Mouse (Mus musculus): ENCODE data around the gene Dctd. TPM values are rescaled to one million over a fixed set of nuclear protein-coding genes. Genes with fewer than 3 reads are reported as not detected.

Gene Dctd
- polyA plus RNA-seq (2014; fragmentation: Nextera tagmentation; extraction: Ambion mirVana): 13.5 and 14.2 TPM in 2 replicates

- WGBS: 87% methylated on average over 12 of the region's 12 CpGs
- H3K27ac ChIP-seq (ENCODE audit: low read depth, low read length): no peak within 1 kb of the TSS
- DNase-seq (ENCODE audit: low spot score): no peak
- H3K27me3 ChIP-seq (replicated peaks; ENCODE audit: control insufficient read depth, insufficient read depth, low read length): no peaks in the 10 kb centered on the region
- H3K4me1 ChIP-seq (ENCODE audit: control insufficient read depth, insufficient read depth, low read length): peaks cover 3% of the 10 kb centered on the region; the same call in 1 of the 2 replicates
- H3K9ac ChIP-seq (ENCODE audit: low read length): peak within 1 kb of the TSS; percentile 57; the same call in 1 of the 2 replicates
- ATAC-seq: no peak
- peak within 1 kb of the TSS; percentile 44 for H3K4me2 ChIP-seq (ENCODE audit: low read length)
- no peak within 1 kb of the TSS; the same call in 1 of the 2 replicates for H3K4me3 ChIP-seq (ENCODE audit: low read depth, low read length)
- no peaks in the 10 kb centered on the region for H3K9me3 ChIP-seq (replicated peaks; ENCODE audit: control insufficient read depth, low read length)
- H3K36me3 ChIP-seq (ENCODE audit: control insufficient read depth, insufficient read depth, low read length): no peaks in the 10 kb centered on the region
Measured at GRCm38 (mm10) chr8:48098792-48099191, at the start of gene Dctd. TSS of gene Dctd (plus strand) at chr8:48099092.

GRCm38 (mm10) chr8:48053611-48054010 lies 45.3 kb upstream of the Dctd start:
- ATAC-seq (no peak), DNase-seq (ENCODE audit: low spot score) (no peak)
- no peak overlapping the region for H3K4me2 ChIP-seq (ENCODE audit: low read length)
- H3K9me3 ChIP-seq (replicated peaks; ENCODE audit: control insufficient read depth, low read length): no peaks in the 10 kb centered on the region
- H3K27me3 ChIP-seq (replicated peaks; ENCODE audit: control insufficient read depth, insufficient read depth, low read length): no peaks in the 10 kb centered on the region
- no peak overlapping the region for H3K4me3 ChIP-seq (ENCODE audit: low read depth, low read length)
- no peaks in the 10 kb centered on the region for H3K4me1 ChIP-seq (ENCODE audit: control insufficient read depth, insufficient read depth, low read length)
- no peak overlapping the region for H3K9ac ChIP-seq (ENCODE audit: low read length)
- no peaks in the 10 kb centered on the region for H3K36me3 ChIP-seq (ENCODE audit: control insufficient read depth, insufficient read depth, low read length)
- no peak overlapping the region for H3K27ac ChIP-seq (ENCODE audit: low read depth, low read length)
- 92% methylated on average over 5 of the region's 5 CpGs for WGBS

- Histone ChIP-seq H3K27ac (ENCODE audit: low read depth, low read length) (no peak overlapping the region), H3K9me3 (replicated peaks; ENCODE audit: control insufficient read depth, low read length) (no peaks in the 10 kb centered on the region), H3K4me3 (ENCODE audit: low read depth, low read length) (no peak overlapping the region), H3K36me3 (ENCODE audit: control insufficient read depth, insufficient read depth, low read length) (no peaks in the 10 kb centered on the region), H3K9ac (ENCODE audit: low read length) (no peak overlapping the region), H3K4me2 (ENCODE audit: low read length) (no peak overlapping the region), H3K4me1 (ENCODE audit: control insufficient read depth, insufficient read depth, low read length) (no peaks in the 10 kb centered on the region), H3K27me3 (replicated peaks; ENCODE audit: control insufficient read depth, insufficient read depth, low read length) (no peaks in the 10 kb centered on the region)
- DNase-seq (ENCODE audit: low spot score) (peak; percentile 36), ATAC-seq (no peak)
- 74% methylated on average over 5 of the region's 5 CpGs for WGBS
Measured at GRCm38 (mm10) chr8:48063526-48064072, 35.3 kb upstream of the Dctd start.

GRCm38 (mm10) chr8:48074149-48074548 lies 24.7 kb upstream of the Dctd start:
- WGBS: 93% methylated on average over 2 of the region's 2 CpGs

GRCm38 (mm10) chr8:48082343-48082742 lies 16.5 kb upstream of the Dctd start:
- H3K4me1 ChIP-seq (ENCODE audit: control insufficient read depth, insufficient read depth, low read length): no peaks in the 10 kb centered on the region
- no peak overlapping the region for H3K9ac ChIP-seq (ENCODE audit: low read length)
- H3K36me3 ChIP-seq (ENCODE audit: control insufficient read depth, insufficient read depth, low read length): no peaks in the 10 kb centered on the region
- ATAC-seq (no peak), DNase-seq (ENCODE audit: low spot score) (no peak)
- no peak overlapping the region for H3K4me2 ChIP-seq (ENCODE audit: low read length)
- no peak overlapping the region for H3K27ac ChIP-seq (ENCODE audit: low read depth, low read length)
- H3K4me3 ChIP-seq (ENCODE audit: low read depth, low read length): no peak overlapping the region
- no peaks in the 10 kb centered on the region for H3K27me3 ChIP-seq (replicated peaks; ENCODE audit: control insufficient read depth, insufficient read depth, low read length)
- no peaks in the 10 kb centered on the region for H3K9me3 ChIP-seq (replicated peaks; ENCODE audit: control insufficient read depth, low read length)
- WGBS: 88% methylated on average over 10 of the region's 10 CpGs

More at GRCm38 (mm10) chr8:48074149-48074548, 24.7 kb upstream of the Dctd start:
- Histone ChIP-seq H3K27ac (ENCODE audit: low read depth, low read length) (no peak overlapping the region), H3K36me3 (ENCODE audit: control insufficient read depth, insufficient read depth, low read length) (no peaks in the 10 kb centered on the region), H3K9ac (ENCODE audit: low read length) (no peak overlapping the region), H3K4me1 (ENCODE audit: control insufficient read depth, insufficient read depth, low read length) (no peaks in the 10 kb centered on the region), H3K4me3 (ENCODE audit: low read depth, low read length) (no peak overlapping the region), H3K4me2 (ENCODE audit: low read length) (no peak overlapping the region), H3K27me3 (replicated peaks; ENCODE audit: control insufficient read depth, insufficient read depth, low read length) (no peaks in the 10 kb centered on the region), H3K9me3 (replicated peaks; ENCODE audit: control insufficient read depth, low read length) (no peaks in the 10 kb centered on the region)
- ATAC-seq (no peak), DNase-seq (ENCODE audit: low spot score) (no peak)

GRCm38 (mm10) chr8:48090661-48091060 lies 8.2 kb upstream of the Dctd start:
- Histone ChIP-seq H3K9me3 (replicated peaks; ENCODE audit: control insufficient read depth, low read length) (no peaks in the 10 kb centered on the region), H3K27ac (ENCODE audit: low read depth, low read length) (no peak overlapping the region), H3K36me3 (ENCODE audit: control insufficient read depth, insufficient read depth, low read length) (no peaks in the 10 kb centered on the region), H3K27me3 (replicated peaks; ENCODE audit: control insufficient read depth, insufficient read depth, low read length) (no peaks in the 10 kb centered on the region), H3K4me3 (ENCODE audit: low read depth, low read length) (no peak overlapping the region), H3K4me2 (ENCODE audit: low read length) (no peak overlapping the region), H3K9ac (ENCODE audit: low read length) (no peak overlapping the region), H3K4me1 (ENCODE audit: control insufficient read depth, insufficient read depth, low read length) (no peaks in the 10 kb centered on the region)
- no peak for DNase-seq (ENCODE audit: low spot score)
- no peak for ATAC-seq
- WGBS: 24% methylated on average over 8 of the region's 8 CpGs

GRCm38 (mm10) chr8:48095378-48095777 lies 3.5 kb upstream of the Dctd start:
- WGBS: 89% methylated on average over 5 of the region's 5 CpGs
- H3K27me3 ChIP-seq (replicated peaks; ENCODE audit: control insufficient read depth, insufficient read depth, low read length): no peaks in the 10 kb centered on the region
- H3K4me3 ChIP-seq (ENCODE audit: low read depth, low read length): no peak overlapping the region
- no peaks in the 10 kb centered on the region for H3K9me3 ChIP-seq (replicated peaks; ENCODE audit: control insufficient read depth, low read length)
- DNase-seq (ENCODE audit: low spot score) (no peak), ATAC-seq (no peak)
- no peak overlapping the region for H3K4me2 ChIP-seq (ENCODE audit: low read length)
- H3K36me3 ChIP-seq (ENCODE audit: control insufficient read depth, insufficient read depth, low read length): no peaks in the 10 kb centered on the region
- H3K4me1 ChIP-seq (ENCODE audit: control insufficient read depth, insufficient read depth, low read length): peaks cover 3% of the 10 kb centered on the region; the same call in 1 of the 2 replicates
- H3K27ac ChIP-seq (ENCODE audit: low read depth, low read length): no peak overlapping the region
- no peak overlapping the region for H3K9ac ChIP-seq (ENCODE audit: low read length)

GRCm38 (mm10) chr8:48097131-48097794 lies 1.6 kb upstream of the Dctd start:
- peak; percentile 93 for DNase-seq (ENCODE audit: low spot score)
- Histone ChIP-seq H3K9me3 (replicated peaks; ENCODE audit: control insufficient read depth, low read length) (no peaks in the 10 kb centered on the region), H3K27ac (ENCODE audit: low read depth, low read length) (no peak overlapping the region), H3K4me2 (ENCODE audit: low read length) (peak overlapping the region; percentile 44), H3K4me3 (ENCODE audit: low read depth, low read length) (peak overlapping the region; percentile 22), H3K4me1 (ENCODE audit: control insufficient read depth, insufficient read depth, low read length) (peaks cover 3% of the 10 kb centered on the region; the same call in 1 of the 2 replicates), H3K9ac (ENCODE audit: low read length) (peak overlapping the region; percentile 57), H3K36me3 (ENCODE audit: control insufficient read depth, insufficient read depth, low read length) (no peaks in the 10 kb centered on the region), H3K27me3 (replicated peaks; ENCODE audit: control insufficient read depth, insufficient read depth, low read length) (no peaks in the 10 kb centered on the region)
- ATAC-seq: peak; percentile 91
- 5% methylated on average over 21 of the region's 21 CpGs for WGBS

- ATAC-seq: peak; percentile 21
- Histone ChIP-seq H3K27me3 (replicated peaks; ENCODE audit: control insufficient read depth, insufficient read depth, low read length) (no peaks in the 10 kb centered on the region), H3K27ac (ENCODE audit: low read depth, low read length) (no peak overlapping the region), H3K36me3 (ENCODE audit: control insufficient read depth, insufficient read depth, low read length) (no peaks in the 10 kb centered on the region), H3K9me3 (replicated peaks; ENCODE audit: control insufficient read depth, low read length) (no peaks in the 10 kb centered on the region), H3K4me1 (ENCODE audit: control insufficient read depth, insufficient read depth, low read length) (peaks cover 3% of the 10 kb centered on the region; the same call in 1 of the 2 replicates), H3K4me3 (ENCODE audit: low read depth, low read length) (no peak overlapping the region; the same call in 1 of the 2 replicates), H3K9ac (ENCODE audit: low read length) (peak overlapping the region; percentile 57; the same call in 1 of the 2 replicates), H3K4me2 (ENCODE audit: low read length) (peak overlapping the region; percentile 44)
- peak; percentile 27 for DNase-seq (ENCODE audit: low spot score)
- WGBS: 61% methylated on average over 13 of the region's 13 CpGs
Measured at GRCm38 (mm10) chr8:48098081-48098639, 732 bp upstream of the Dctd start.
